Mouse (Mus musculus) Patski (cell line): ENCODE measurements around the gene Nhp2. TPM values are rescaled to one million over a fixed set of nuclear protein-coding genes. Genes with fewer than 3 reads are reported as not detected.

Experiments
- ATAC-seq: fragments of 100-300 bp; one replicate; pipeline ENCODE4 v1.8.0; 2021
- CTCF ChIA-PET: fragments of 350-600 bp; sonication (Branson Sonifier 250); formaldehyde crosslinking; loops from one replicate; lab custom pipeline; 2022; ENCODE audit warnings: inconsistent platforms; lab: Charles Lee
- POLR2A ChIA-PET: fragments of 350-600 bp; sonication (Branson Sonifier 250); formaldehyde crosslinking; loops from one replicate; lab custom pipeline; 2022; ENCODE audit warnings: antibody characterized with exemption, inconsistent platforms; lab: Charles Lee
- DNase-seq: peaks from one replicate; pipeline ENCODE4 v3.0.0-alpha.2; 2011; ENCODE audit warnings: low read depth, low spot score
- H3K27me3 ChIP-seq: fragments of 371-371 bp; one replicate; pipeline ENCODE4 v1.5.1; 2021
- CTCF ChIP-seq: fragments of 100-300 bp; IDR thresholded peaks from one replicate; pipeline ENCODE4 v1.5.1; 2021
- in situ Hi-C: fragments of 300-500 bp; cut with MboI; formaldehyde crosslinking; loops from 3 replicates; pipeline ENCODE4 v1.11.1; 2018; ENCODE audit warnings: low pct_unique_long_range_greater_than_20kb, mixed read lengths
- polyA plus RNA-seq: library from polyadenylated mRNA; unstranded; gene quantifications from one replicate; pipeline ENCODE4 v1.2.3, GENCODE M21; 2021

Nhp2 gene
- polyA plus RNA-seq: 69.0 TPM

GRCm38 (mm10) chr11:51619409-51620060 is at the start of gene Nhp2:
Gene Nhp2, plus strand, starts transcription at chr11:51619735.
- CTCF ChIA-PET: interaction anchor here (1.0 to 7.7 kb wide), 3 partner anchors 10 to 62 kb away, joined by 3 to 61 read pairs (median 3); no protein-coding TSS in a partner anchor
- peak; percentile 78 for ATAC-seq
- no peak for TF ChIP-seq CTCF
- no peaks in the 10 kb centered on the region for H3K27me3 ChIP-seq
- in situ Hi-C loops: loop anchor here (5.0 kb wide), 2 partner anchors 63 to 168 kb away; no protein-coding TSS in a partner anchor
- no peak for DNase-seq
- POLR2A ChIA-PET: no interaction called here

- no peak for TF ChIP-seq CTCF
- in situ Hi-C loops: no loop called here
- no peak for DNase-seq
- ChIA-PET CTCF (interaction anchor here (1.6 kb wide), 1 partner anchor 19 kb away, joined by 4 read pairs; no protein-coding TSS in a partner anchor), POLR2A (no interaction called here)
- ATAC-seq: no peak
- no peaks in the 10 kb centered on the region for H3K27me3 ChIP-seq
Measured at GRCm38 (mm10) chr11:51576454-51576853, 43.1 kb upstream of the Nhp2 start.

GRCm38 (mm10) chr11:51577587-51577986 is 41.9 kb upstream of the Nhp2 start:
- TF ChIP-seq CTCF: no peak
- no peaks in the 10 kb centered on the region for H3K27me3 ChIP-seq

GRCm38 (mm10) chr11:51579024-51579423 is 40.5 kb upstream of the Nhp2 start:
- ChIA-PET CTCF (interaction anchor here (1.5 kb wide), 1 partner anchor 11 kb away, joined by 4 read pairs; no protein-coding TSS in a partner anchor), POLR2A (interaction anchor here (0.5 kb wide), 1 partner anchor 847 kb away, joined by 3 read pairs; no protein-coding TSS in a partner anchor)
- no peak for DNase-seq
- TF ChIP-seq CTCF: no peak
- ATAC-seq: no peak
- in situ Hi-C loops: no loop called here
- no peaks in the 10 kb centered on the region for H3K27me3 ChIP-seq

More at GRCm38 (mm10) chr11:51577587-51577986, 41.9 kb upstream of the Nhp2 start:
- CTCF ChIA-PET: interaction anchor here (1.6 kb wide), 1 partner anchor 20 kb away, joined by 4 read pairs; no protein-coding TSS in a partner anchor
- in situ Hi-C loops: no loop called here
- DNase-seq (no peak), ATAC-seq (no peak)
- POLR2A ChIA-PET: no interaction called here

GRCm38 (mm10) chr11:51582713-51583112 is 36.8 kb upstream of the Nhp2 start:
- ATAC-seq (peak; percentile 44), DNase-seq (no peak)
- TF ChIP-seq CTCF: peak; percentile 81
- in situ Hi-C loops: loop anchor here (5.0 kb wide), 1 partner anchor 40 kb away; no protein-coding TSS in a partner anchor
- no peaks in the 10 kb centered on the region for H3K27me3 ChIP-seq
- POLR2A ChIA-PET: interaction anchor here (0.7 to 1.3 kb wide), 4 partner anchors 24 to 48 kb away, joined by 3 to 6 read pairs (median 4); partner anchors contain the start of gene Hnrnpab
- CTCF ChIA-PET: interaction anchor here (1.1 to 8.0 kb wide), 7 partner anchors 15 to 46 kb away, joined by 3 to 72 read pairs (median 4); no protein-coding TSS in a partner anchor

- CTCF ChIA-PET: interaction anchor here (1.0 to 8.0 kb wide), 5 partner anchors 13 to 50 kb away, joined by 4 to 72 read pairs (median 4); no protein-coding TSS in a partner anchor
- DNase-seq (no peak), ATAC-seq (peak; percentile 1)
- POLR2A ChIA-PET: interaction anchor here (0.6 to 1.3 kb wide), 2 partner anchors 21 to 49 kb away, joined by 4 to 5 read pairs; no protein-coding TSS in a partner anchor
- H3K27me3 ChIP-seq: no peaks in the 10 kb centered on the region
- no peak for TF ChIP-seq CTCF
- in situ Hi-C loops: loop anchor here (5.0 kb wide), 1 partner anchor 42 kb away; no protein-coding TSS in a partner anchor
Measured at GRCm38 (mm10) chr11:51584057-51584430, 35.5 kb upstream of the Nhp2 start.

- CTCF ChIA-PET: interaction anchor here (0.8 to 8.0 kb wide), 8 partner anchors 9 to 51 kb away, joined by 3 to 72 read pairs (median 4); no protein-coding TSS in a partner anchor
- in situ Hi-C loops: loop anchor here (5.0 kb wide), 1 partner anchor 42 kb away; no protein-coding TSS in a partner anchor
- no peaks in the 10 kb centered on the region for H3K27me3 ChIP-seq
- TF ChIP-seq CTCF: no peak
- POLR2A ChIA-PET: interaction anchor here (0.6 to 1.3 kb wide), 5 partner anchors 16 to 130 kb away, joined by 3 to 6 read pairs (median 4); partner anchors contain the start of gene Hnrnpab
- ATAC-seq: peak; percentile 80
- DNase-seq: peak; percentile 73
Measured at GRCm38 (mm10) chr11:51584431-51585248, 34.9 kb upstream of the Nhp2 start, which contains the start of gene Phykpl. Gene Phykpl, plus strand, starts transcription at chr11:51584757.

- ATAC-seq: no peak
- TF ChIP-seq CTCF: no peak
- CTCF ChIA-PET: interaction anchor here (0.8 to 8.0 kb wide), 5 partner anchors 8 to 44 kb away, joined by 3 to 72 read pairs (median 5); no protein-coding TSS in a partner anchor
- no peaks in the 10 kb centered on the region for H3K27me3 ChIP-seq
- POLR2A ChIA-PET: interaction anchor here (0.9 to 1.3 kb wide), 3 partner anchors 15 to 17 kb away, joined by 3 to 6 read pairs (median 3); no protein-coding TSS in a partner anchor
- no peak for DNase-seq
- in situ Hi-C loops: no loop called here
Measured at GRCm38 (mm10) chr11:51585608-51586252, 33.8 kb upstream of the Nhp2 start.

GRCm38 (mm10) chr11:51586411-51586810 is 33.1 kb upstream of the Nhp2 start:
- TF ChIP-seq CTCF: no peak
- ATAC-seq: no peak
- in situ Hi-C loops: no loop called here
- DNase-seq: no peak
- H3K27me3 ChIP-seq: no peaks in the 10 kb centered on the region
- POLR2A ChIA-PET: interaction anchor here (0.6 to 0.9 kb wide), 2 partner anchors 16 to 667 kb away, joined by 3 read pairs; no protein-coding TSS in a partner anchor
- CTCF ChIA-PET: interaction anchor here (0.8 to 8.0 kb wide), 4 partner anchors 11 to 45 kb away, joined by 3 to 72 read pairs (median 4); no protein-coding TSS in a partner anchor
